22 mouse cellular contexts compared by ENCODE assay signal in genomic region chr4:10114831-10115230, GRCm38 (mm10).
"Had no signal": no experiment of that assay in that cellular context is flagged by ENCODE, and none has a peak within 500 bp of the region (broad histone marks: within the 10 kb centered on the region; RNA-seq: fewer than 3 reads in every experiment).

No protein-coding gene starts in this region.

- H3K27me3 ChIP-seq: heart, embryonic 13.5 days; heart, embryonic 15.5 days; hindbrain, embryonic 13.5 days; hindbrain, embryonic 15.5 days; limb, embryonic 12.5 days had no signal

- H3K36me3 ChIP-seq: heart, embryonic 13.5 days; heart, embryonic 15.5 days; hindbrain, embryonic 13.5 days; hindbrain, embryonic 15.5 days; limb, embryonic 10.5 days; limb, embryonic 12.5 days had no signal

- H3K4me3 ChIP-seq: gastrocnemius, adult 2 months; heart, embryonic 13.5 days; heart, embryonic 15.5 days; hindbrain, embryonic 13.5 days; hindbrain, embryonic 15.5 days; layer of hippocampus, adult 2 months; left cerebral cortex, adult 2 months; limb, embryonic 10.5 days; limb, embryonic 12.5 days had no signal

- H3K4me1 ChIP-seq: heart, embryonic 15.5 days; hindbrain, embryonic 13.5 days; hindbrain, embryonic 15.5 days; limb, embryonic 10.5 days; limb, embryonic 12.5 days had no signal

- H3K27ac ChIP-seq: gastrocnemius, adult 2 months; heart, embryonic 13.5 days; heart, embryonic 15.5 days; hindbrain, embryonic 13.5 days; hindbrain, embryonic 15.5 days; hindbrain, postnatal 0 days; layer of hippocampus, adult 2 months; left cerebral cortex, adult 2 months; limb, embryonic 10.5 days; limb, embryonic 12.5 days had no signal

- DNase-seq: gastrocnemius, adult 2 months; gastrocnemius, postnatal 10 days; gastrocnemius, postnatal 25 days; heart, adult 18-20 months; heart, postnatal 14 days; heart, postnatal 36 days; kidney, adult 11 months; kidney, adult 8-10 months; kidney, postnatal 10 days; kidney, postnatal 36 days; liver had no signal

- H3K4me2 ChIP-seq: heart, embryonic 11.5 days; heart, embryonic 13.5 days; heart, embryonic 15.5 days; hindbrain, embryonic 13.5 days; hindbrain, embryonic 15.5 days; limb, embryonic 12.5 days had no signal

- H3K9me3 ChIP-seq: heart, embryonic 13.5 days; heart, embryonic 15.5 days; hindbrain, embryonic 13.5 days; hindbrain, embryonic 15.5 days; limb, embryonic 10.5 days; limb, embryonic 12.5 days had no signal

- H3K9ac ChIP-seq: heart, embryonic 13.5 days; heart, embryonic 15.5 days; hindbrain, embryonic 13.5 days; hindbrain, embryonic 15.5 days; limb, embryonic 12.5 days had no signal

- ATAC-seq: hindbrain, postnatal 0 days; intestine, embryonic 16.5 days had no signal
